Mouse (Mus musculus) ovary, adult 2 months (tissue): Measurements from ENCODE around the gene Prdm16. TPM values are rescaled to one million over a fixed set of nuclear protein-coding genes. Genes with fewer than 3 reads are reported as not detected.

ENCODE experiments used
- polyA plus RNA-seq: library from polyadenylated mRNA; depleted of rRNA; stranded (reverse); fragments of >200 nt; gene quantifications from 2 replicates; pipeline ENCODE4 v1.2.3, GENCODE M21; 2012; rRNA removed

The Prdm16 gene
- polyA plus RNA-seq = 9.2 and 12.9 TPM in 2 replicates

GRCm38 (mm10) chr4:154636721-154637311 lies at the start of gene Prdm16:
TSS of gene Prdm16 (minus strand) at chr4:154636873.

DNA sequence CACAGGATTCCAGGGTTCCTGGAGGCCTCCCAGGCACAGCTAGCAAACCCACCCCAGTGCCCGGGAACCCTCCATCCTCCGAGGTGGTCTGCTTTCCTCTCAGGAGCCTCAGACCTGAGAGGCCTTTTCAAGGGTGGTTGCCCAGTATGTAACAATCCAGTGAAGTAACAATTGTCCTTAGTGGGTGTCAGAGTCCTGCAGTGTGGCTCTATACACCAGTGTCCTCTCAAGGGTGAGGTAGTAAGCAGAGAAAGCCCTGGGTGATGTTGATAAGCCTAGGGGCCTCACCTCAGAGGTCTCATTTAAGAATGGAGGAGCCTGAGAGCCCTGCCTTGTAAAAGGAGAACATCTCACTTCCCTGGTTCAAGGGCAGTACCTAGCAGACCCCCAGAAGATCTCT lies 31.1 kb upstream of the Prdm16 start, which contains the start of gene Actrt2:
Gene Actrt2 (minus strand): TSS at position 101 of the 400 bp plus-strand sequence.

DNA sequence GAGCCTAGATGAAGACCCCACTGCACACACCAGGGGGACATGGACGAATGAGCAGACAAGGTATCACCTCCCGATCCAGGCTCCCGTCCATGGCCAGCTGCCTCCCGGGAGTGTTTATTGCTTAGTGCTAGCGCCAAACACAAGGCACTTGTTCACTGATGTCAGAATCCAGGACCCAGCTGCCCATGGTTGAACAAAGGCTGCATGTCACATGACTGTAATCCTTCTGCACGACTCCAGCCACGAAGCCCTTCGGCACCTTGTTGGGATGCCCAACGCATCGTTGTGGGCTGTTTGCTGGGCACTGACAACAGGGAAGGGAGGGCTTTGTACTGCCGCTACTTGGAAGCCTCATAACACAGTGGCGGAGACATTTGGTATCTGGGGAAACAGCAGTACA lies 300.9 kb downstream of the Prdm16 start, which contains the start of gene B230104I21Rik:
Gene B230104I21Rik (plus strand): TSS at position 367 of the 400 bp plus-strand sequence.

DNA sequence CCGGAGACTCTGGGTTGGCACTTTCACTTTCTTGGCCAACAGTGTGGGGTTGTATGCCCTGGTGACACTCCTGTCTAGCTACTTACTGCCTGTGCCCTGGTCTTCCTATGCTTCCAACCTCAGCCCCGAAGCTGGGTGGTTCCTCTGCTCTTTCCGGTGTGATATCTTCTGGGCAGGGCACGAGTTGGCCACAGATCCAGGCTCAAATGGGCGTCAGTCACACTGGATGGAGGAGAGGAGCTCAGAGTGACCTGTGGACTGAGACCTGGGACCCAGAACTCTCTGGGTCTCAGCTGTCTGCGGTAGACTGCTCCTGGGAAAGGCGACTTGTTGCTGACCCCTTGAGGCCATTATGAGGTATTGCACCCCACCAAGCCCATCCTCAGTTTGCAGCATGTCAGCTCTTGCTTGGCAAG lies 335.2 kb downstream of the Prdm16 start, which contains the start of gene Arhgef16:
Gene Arhgef16 (minus strand): TSS at position 211 of the 416 bp plus-strand sequence.

Other genes starting within 250 kb of the Prdm16 start
- gene Actrt2, start 31.0 kb upstream of the Prdm16 start, polyA plus RNA-seq = not detected in 2 replicates
- gene Ttc34, start 200.6 kb upstream of the Prdm16 start, polyA plus RNA-seq = 7.5 and 8.8 TPM in 2 replicates
- 2.7 and 16.8 TPM in 2 replicates for gene Mmel1, start 232.7 kb upstream of the Prdm16 start, polyA plus RNA-seq